Mouse (Mus musculus) spleen, adult 18-20 months (tissue): Measurements from ENCODE around the gene Ppp1r18.
A peak's percentile ranks its signal among the peaks of the same experiment; 100 is the strongest.

Experiments
- DNase-seq, 2 experiments: peaks; one replicate each; pipeline ENCODE4 v3.0.0; 2022; ENCODE audit warnings: mixed read lengths in 2 of 2

The Ppp1r18 gene

GRCm38 (mm10) chr17:35865481-35866280 lies at the start of gene Ppp1r18:
Gene Ppp1r18, plus strand, starts transcription at chr17:35865593.
- DNase-seq = peak; percentile 68 to 70

GRCm38 (mm10) chr17:35815836-35816235 lies 49.6 kb upstream of the Ppp1r18 start:
- no peak for DNase-seq

GRCm38 (mm10) chr17:35816686-35817085 lies 48.7 kb upstream of the Ppp1r18 start:
- no peak for DNase-seq

GRCm38 (mm10) chr17:35817226-35817625 lies 48.2 kb upstream of the Ppp1r18 start:
- DNase-seq = no peak

- no peak for DNase-seq
Measured at GRCm38 (mm10) chr17:35820111-35820510, 45.3 kb upstream of the Ppp1r18 start.

GRCm38 (mm10) chr17:35821439-35822430 lies 43.7 kb upstream of the Ppp1r18 start, which contains the start of gene Ier3:
Gene Ier3, plus strand, starts transcription at chr17:35821684.
- DNase-seq = peak; percentile 41 to 53

GRCm38 (mm10) chr17:35822564-35822963 lies 42.8 kb upstream of the Ppp1r18 start:
- DNase-seq = peak in 1 of 2 experiments; percentile 18

- DNase-seq = peak; percentile 63 to 79
Measured at GRCm38 (mm10) chr17:35822964-35823937, 42.1 kb upstream of the Ppp1r18 start, which contains the start of gene Flot1. Gene Flot1, plus strand, starts transcription at chr17:35823230.

GRCm38 (mm10) chr17:35824402-35824801 lies 41.0 kb upstream of the Ppp1r18 start:
- DNase-seq = no peak

- DNase-seq = no peak
Measured at GRCm38 (mm10) chr17:35825109-35825850, 40.1 kb upstream of the Ppp1r18 start.

- peak; percentile 81 to 86 for DNase-seq
Measured at GRCm38 (mm10) chr17:35829737-35830136, 35.7 kb upstream of the Ppp1r18 start.

GRCm38 (mm10) chr17:35832400-35833238 lies 32.8 kb upstream of the Ppp1r18 start:
- no peak for DNase-seq

- no peak for DNase-seq
Measured at GRCm38 (mm10) chr17:35833239-35833751, 32.1 kb upstream of the Ppp1r18 start.

- no peak for DNase-seq
Measured at GRCm38 (mm10) chr17:35833894-35834293, 31.5 kb upstream of the Ppp1r18 start.

- DNase-seq = no peak
Measured at GRCm38 (mm10) chr17:35834696-35835422, 30.5 kb upstream of the Ppp1r18 start.

- DNase-seq = no peak
Measured at GRCm38 (mm10) chr17:35835424-35836140, 29.8 kb upstream of the Ppp1r18 start.

GRCm38 (mm10) chr17:35836178-35836965 lies 29.0 kb upstream of the Ppp1r18 start:
- DNase-seq = peak; percentile 52 to 82

- peak; percentile 80 to 88 for DNase-seq
Measured at GRCm38 (mm10) chr17:35836991-35837422, 28.4 kb upstream of the Ppp1r18 start.
